Mouse (Mus musculus) bone marrow macrophage, adult 2 months (primary cell): ENCODE measurements around the gene Ppig.

Experiments
- CTCF ChIP-seq: IDR thresholded peaks from 2 replicates; pipeline ENCODE4 v1.5.1; 2012; ENCODE audit warnings: low read depth, mild to moderate bottlenecking, low read length, moderate library complexity
- POLR2A ChIP-seq: IDR thresholded peaks from 2 replicates; pipeline ENCODE4 v1.6.1; 2012; ENCODE audit warnings: mild to moderate bottlenecking, low read depth, low read length, borderline replicate concordance

- TF ChIP-seq CTCF (no peak), POLR2A (no peak)
These were observed 31.5 kb upstream of the Ppig start for GRCm38 (mm10) chr2:69690843-69691242.
